Mouse (Mus musculus): Measurements from ENCODE around the gene Klf13. TPM values are rescaled to one million over a fixed set of nuclear protein-coding genes. Genes with fewer than 3 reads are reported as not detected.

The Klf13 gene
- polyA plus RNA-seq, 1 experiment from 2014 or later: 23.1 TPM

- Histone ChIP-seq H3K27ac (ENCODE audit: low read length) (no peak overlapping the region), H3K27me3 (replicated peaks; ENCODE audit: control insufficient read depth, insufficient read depth, low read length) (no peaks in the 10 kb centered on the region), H3K36me3 (ENCODE audit: control insufficient read depth, insufficient read depth, low read length) (no peaks in the 10 kb centered on the region), H3K4me2 (ENCODE audit: low read depth, low read length) (no peak overlapping the region), H3K4me3 (ENCODE audit: low read length) (no peak overlapping the region), H3K9ac (ENCODE audit: low read depth, low read length) (no peak overlapping the region), H3K4me1 (ENCODE audit: control insufficient read depth, insufficient read depth, low read length) (no peaks in the 10 kb centered on the region), H3K9me3 (ENCODE audit: control insufficient read depth, low read length) (no peaks in the 10 kb centered on the region)
- 47% methylated on average over 6 of the region's 6 CpGs for WGBS
- ATAC-seq: no peak
These were observed 70.3 kb downstream of the Klf13 start for GRCm38 (mm10) chr7:63868356-63868918.

DNA sequence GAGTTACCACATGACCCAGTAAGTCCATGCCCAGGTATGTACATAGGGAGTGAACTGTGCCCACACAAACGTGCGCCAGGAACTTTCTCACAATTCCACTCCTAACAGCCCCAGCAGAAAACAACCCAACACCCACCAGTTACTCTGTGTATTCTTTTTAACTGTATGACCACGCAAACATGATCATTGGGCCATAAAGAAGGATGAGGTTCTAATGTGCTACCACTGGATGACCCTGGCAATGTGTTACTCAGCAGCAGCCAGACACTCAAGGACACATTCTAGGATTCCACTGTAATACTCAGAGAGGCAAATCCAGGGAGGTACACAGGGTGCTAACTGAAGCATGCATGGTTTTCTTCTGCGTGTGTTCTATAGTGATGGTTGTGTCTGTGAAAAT is 72.8 kb downstream of the Klf13 start:
- no peak for ATAC-seq
- H3K4me3 ChIP-seq (ENCODE audit: low read length): no peak overlapping the region
- H3K4me2 ChIP-seq (ENCODE audit: low read depth, low read length): no peak overlapping the region
- WGBS: 90% methylated on average over 4 of the region's 4 CpGs
- no peaks in the 10 kb centered on the region for H3K9me3 ChIP-seq (ENCODE audit: control insufficient read depth, low read length)
- no peaks in the 10 kb centered on the region for H3K27me3 ChIP-seq (replicated peaks; ENCODE audit: control insufficient read depth, insufficient read depth, low read length)
- H3K4me1 ChIP-seq (ENCODE audit: control insufficient read depth, insufficient read depth, low read length): no peaks in the 10 kb centered on the region
- no peak overlapping the region for H3K27ac ChIP-seq (ENCODE audit: low read length)
- no peaks in the 10 kb centered on the region for H3K36me3 ChIP-seq (ENCODE audit: control insufficient read depth, insufficient read depth, low read length)
- no peak overlapping the region for H3K9ac ChIP-seq (ENCODE audit: low read depth, low read length)

DNA sequence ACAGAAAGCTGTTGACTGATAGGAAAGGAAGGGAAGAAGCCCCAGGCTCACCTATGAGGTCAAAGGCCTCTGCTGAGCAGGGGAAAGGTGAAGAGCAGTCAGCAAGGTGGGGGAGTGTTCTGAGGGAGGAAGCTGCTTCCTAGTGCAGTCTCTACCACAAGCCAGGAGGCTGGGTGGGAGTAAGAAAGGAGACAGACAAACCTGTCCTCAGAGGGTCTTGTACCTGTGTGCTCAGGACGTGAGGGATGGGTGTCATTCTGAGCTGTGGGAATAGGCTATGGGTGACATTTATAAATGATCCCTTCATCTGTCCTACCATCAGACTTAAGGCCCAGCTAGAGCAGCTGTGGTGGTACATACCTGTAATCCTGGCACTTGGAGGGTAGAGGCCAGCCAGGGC is 75.7 kb downstream of the Klf13 start:
- Histone ChIP-seq H3K9me3 (ENCODE audit: control insufficient read depth, low read length) (no peaks in the 10 kb centered on the region), H3K27me3 (replicated peaks; ENCODE audit: control insufficient read depth, insufficient read depth, low read length) (no peaks in the 10 kb centered on the region), H3K4me1 (ENCODE audit: control insufficient read depth, insufficient read depth, low read length) (0 out of 2 replicates have a peak, but pooled peaks cover 4% of the 10 kb centered on the region), H3K4me2 (ENCODE audit: low read depth, low read length) (no peak overlapping the region), H3K9ac (ENCODE audit: low read depth, low read length) (no peak overlapping the region), H3K27ac (ENCODE audit: low read length) (no peak overlapping the region), H3K36me3 (ENCODE audit: control insufficient read depth, insufficient read depth, low read length) (no peaks in the 10 kb centered on the region), H3K4me3 (ENCODE audit: low read length) (no peak overlapping the region)
- ATAC-seq: no peak
- WGBS: 78% methylated on average over 1 of the region's 1 CpGs

- no peaks in the 10 kb centered on the region for H3K36me3 ChIP-seq (ENCODE audit: control insufficient read depth, insufficient read depth, low read length)
- H3K4me1 ChIP-seq (ENCODE audit: control insufficient read depth, insufficient read depth, low read length): 0 out of 2 replicates have a peak, but pooled peaks cover 4% of the 10 kb centered on the region
- WGBS: 74% methylated on average over 6 of the region's 6 CpGs
- H3K9ac ChIP-seq (ENCODE audit: low read depth, low read length): no peak overlapping the region
- ATAC-seq: peak; percentile 70
- H3K4me2 ChIP-seq (ENCODE audit: low read depth, low read length): no peak overlapping the region
- peak overlapping the region; percentile 20; the same call in 1 of the 2 replicates for H3K27ac ChIP-seq (ENCODE audit: low read length)
- no peaks in the 10 kb centered on the region for H3K9me3 ChIP-seq (ENCODE audit: control insufficient read depth, low read length)
- H3K4me3 ChIP-seq (ENCODE audit: low read length): no peak overlapping the region
- H3K27me3 ChIP-seq (replicated peaks; ENCODE audit: control insufficient read depth, insufficient read depth, low read length): no peaks in the 10 kb centered on the region
These were observed 77.6 kb downstream of the Klf13 start for GRCm38 (mm10) chr7:63861123-63861522.

DNA sequence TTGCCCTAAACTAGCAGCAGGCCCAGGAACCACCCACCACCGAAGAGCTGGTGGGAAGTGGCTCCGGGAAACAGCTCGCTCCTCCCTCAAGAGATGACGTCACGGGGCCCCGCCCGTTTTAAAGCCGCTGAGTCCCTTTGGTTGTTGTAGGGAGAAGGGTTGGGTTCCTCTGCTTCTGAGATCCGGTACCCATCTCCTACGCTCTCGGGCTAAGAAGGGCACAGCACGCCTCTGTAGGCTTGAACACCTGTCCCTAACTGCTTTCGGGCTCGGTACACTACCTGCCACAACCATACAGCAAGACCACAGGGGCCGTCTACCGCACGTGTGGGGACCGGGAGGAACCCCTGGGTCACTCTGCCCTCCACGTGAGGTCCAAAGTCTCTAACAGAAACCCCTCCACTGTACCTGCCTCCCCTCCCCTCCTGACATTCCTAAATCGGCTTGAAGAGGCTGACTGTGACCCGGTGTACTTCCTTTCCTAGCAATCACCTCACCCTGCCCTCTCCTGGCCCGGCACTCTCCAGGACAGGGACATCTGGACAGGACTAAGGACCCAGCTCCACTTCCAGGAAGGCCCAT is 80.1 kb downstream of the Klf13 start:
- peak overlapping the region; percentile 49 for H3K4me3 ChIP-seq (ENCODE audit: low read length)
- peak overlapping the region; percentile 80 for H3K4me2 ChIP-seq (ENCODE audit: low read depth, low read length)
- H3K36me3 ChIP-seq (ENCODE audit: control insufficient read depth, insufficient read depth, low read length): no peaks in the 10 kb centered on the region
- H3K9ac ChIP-seq (ENCODE audit: low read depth, low read length): peak overlapping the region; percentile 61
- no peak overlapping the region for H3K27ac ChIP-seq (ENCODE audit: low read length)
- no peaks in the 10 kb centered on the region for H3K27me3 ChIP-seq (replicated peaks; ENCODE audit: control insufficient read depth, insufficient read depth, low read length)
- 0 out of 2 replicates have a peak, but pooled peaks cover 4% of the 10 kb centered on the region for H3K4me1 ChIP-seq (ENCODE audit: control insufficient read depth, insufficient read depth, low read length)
- H3K9me3 ChIP-seq (ENCODE audit: control insufficient read depth, low read length): no peaks in the 10 kb centered on the region
- 5% methylated on average over 22 of the region's 22 CpGs for WGBS
- peak; percentile 82 for ATAC-seq

GRCm38 (mm10) chr7:63857771-63858417 is 80.8 kb downstream of the Klf13 start:
- no peak overlapping the region for H3K4me2 ChIP-seq (ENCODE audit: low read depth, low read length)
- no peaks in the 10 kb centered on the region for H3K9me3 ChIP-seq (ENCODE audit: control insufficient read depth, low read length)
- no peak overlapping the region for H3K27ac ChIP-seq (ENCODE audit: low read length)
- H3K9ac ChIP-seq (ENCODE audit: low read depth, low read length): no peak overlapping the region
- 87% methylated on average over 17 of the region's 17 CpGs for WGBS
- no peak overlapping the region for H3K4me3 ChIP-seq (ENCODE audit: low read length)
- ATAC-seq: no peak; the same call in 1 of the 2 replicates
- no peaks in the 10 kb centered on the region for H3K27me3 ChIP-seq (replicated peaks; ENCODE audit: control insufficient read depth, insufficient read depth, low read length)
- no peaks in the 10 kb centered on the region for H3K36me3 ChIP-seq (ENCODE audit: control insufficient read depth, insufficient read depth, low read length)
- H3K4me1 ChIP-seq (ENCODE audit: control insufficient read depth, insufficient read depth, low read length): 0 out of 2 replicates have a peak, but pooled peaks cover 4% of the 10 kb centered on the region

- H3K27me3 ChIP-seq (replicated peaks; ENCODE audit: control insufficient read depth, insufficient read depth, low read length): no peaks in the 10 kb centered on the region
- 0 out of 2 replicates have a peak, but pooled peaks cover 4% of the 10 kb centered on the region for H3K4me1 ChIP-seq (ENCODE audit: control insufficient read depth, insufficient read depth, low read length)
- ATAC-seq: no peak
- H3K9me3 ChIP-seq (ENCODE audit: control insufficient read depth, low read length): no peaks in the 10 kb centered on the region
- no peaks in the 10 kb centered on the region for H3K36me3 ChIP-seq (ENCODE audit: control insufficient read depth, insufficient read depth, low read length)
- H3K9ac ChIP-seq (ENCODE audit: low read depth, low read length): no peak overlapping the region
- no peak overlapping the region for H3K27ac ChIP-seq (ENCODE audit: low read length)
- no peak overlapping the region for H3K4me2 ChIP-seq (ENCODE audit: low read depth, low read length)
- H3K4me3 ChIP-seq (ENCODE audit: low read length): no peak overlapping the region
- 60% methylated on average over 4 of the region's 4 CpGs for WGBS
These were observed 83.4 kb downstream of the Klf13 start for GRCm38 (mm10) chr7:63855283-63855682.

- ATAC-seq: peak; percentile 79
- Histone ChIP-seq H3K9ac (ENCODE audit: low read depth, low read length) (no peak overlapping the region), H3K27ac (ENCODE audit: low read length) (no peak overlapping the region)
These were observed 86.7 kb downstream of the Klf13 start for GRCm38 (mm10) chr7:63851841-63852533.

More at GRCm38 (mm10) chr7:63851841-63852533, 86.7 kb downstream of the Klf13 start:
- Histone ChIP-seq H3K4me2 (ENCODE audit: low read depth, low read length) (no peak overlapping the region), H3K9me3 (ENCODE audit: control insufficient read depth, low read length) (no peaks in the 10 kb centered on the region), H3K27me3 (replicated peaks; ENCODE audit: control insufficient read depth, insufficient read depth, low read length) (no peaks in the 10 kb centered on the region), H3K36me3 (ENCODE audit: control insufficient read depth, insufficient read depth, low read length) (no peaks in the 10 kb centered on the region), H3K4me3 (ENCODE audit: low read length) (no peak overlapping the region), H3K4me1 (ENCODE audit: control insufficient read depth, insufficient read depth, low read length) (no peaks in the 10 kb centered on the region)
- WGBS: 48% methylated on average over 7 of the region's 7 CpGs

All from intestine, embryonic 16.5 days (tissue).